Mouse (Mus musculus) C2C12 (cell line): ENCODE measurements around the gene Rpp30.

Experiments used
- CTCF ChIP-seq: IDR thresholded peaks from one replicate; pipeline ENCODE4 v1.5.1; 2011; ENCODE audit not compliant: control insufficient read depth, insufficient read depth, insufficient read length
- FOSL1 ChIP-seq: IDR thresholded peaks from one replicate; pipeline ENCODE4 v1.8.0; 2011; ENCODE audit warnings: mild to moderate bottlenecking, low read length; ENCODE audit not compliant: poor library complexity, insufficient read depth, severe bottlenecking
- MAX ChIP-seq: IDR thresholded peaks from one replicate; pipeline ENCODE4 v1.6.1; 2011; ENCODE audit warnings: mild to moderate bottlenecking, control low read depth
- MYOD1 ChIP-seq: IDR thresholded peaks from one replicate; pipeline ENCODE4 v1.6.1; 2011; ENCODE audit warnings: low read depth; ENCODE audit not compliant: control insufficient read depth, insufficient read length
- USF1 ChIP-seq: IDR thresholded peaks from one replicate; pipeline ENCODE4 v1.6.1; 2011; ENCODE audit warnings: low read depth, mild to moderate bottlenecking, control low read depth, moderate library complexity

DNA sequence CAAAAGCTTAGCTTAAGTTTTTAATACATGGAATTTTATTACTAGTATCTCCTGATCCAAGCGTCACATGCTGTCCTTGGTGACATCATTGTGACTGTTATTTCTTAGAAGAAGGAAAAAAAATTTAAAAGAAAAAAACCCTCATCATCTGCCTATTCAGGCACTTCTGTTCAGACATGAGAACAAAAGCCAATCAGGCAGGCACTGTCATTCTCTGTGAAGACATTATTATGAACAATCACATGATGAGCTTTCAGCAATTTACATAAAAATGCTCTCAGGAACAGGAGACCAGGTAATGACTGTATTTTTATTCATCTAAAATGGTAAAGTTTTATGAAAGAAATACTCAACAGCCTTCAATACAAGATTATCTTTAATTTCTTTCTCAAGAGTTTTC lies 14.7 kb downstream of the Rpp30 start:
- TF ChIP-seq CTCF, result no peak
- no peak for TF ChIP-seq USF1
- TF ChIP-seq MYOD1, result no peak
- no peak for TF ChIP-seq MAX
- no peak for TF ChIP-seq FOSL1
